Mouse (Mus musculus): ENCODE data around the gene Maml3.

Gene Maml3

DNA sequence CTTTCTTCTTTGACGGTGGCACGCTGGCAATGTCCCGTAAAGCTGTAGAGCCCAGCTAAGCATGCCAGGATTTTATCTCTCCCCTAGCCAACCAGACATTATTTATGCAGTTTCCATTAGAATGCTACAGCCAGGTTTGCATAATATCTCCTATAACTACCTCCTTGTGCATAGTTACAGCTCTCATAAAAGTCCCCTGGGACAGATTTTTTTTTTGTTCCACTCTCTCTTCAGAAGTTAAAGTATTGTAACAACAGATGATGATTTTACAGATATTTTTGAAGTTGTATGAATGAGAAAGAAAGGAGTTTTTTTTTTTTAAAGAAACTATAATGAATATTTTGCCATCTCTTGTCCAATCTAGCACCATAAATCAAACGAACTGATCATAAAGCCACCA lies 232.1 kb downstream of the Maml3 start:
- DNase-seq (ENCODE audit: low spot score): no peak

GRCm38 (mm10) chr3:51871346-51871745 lies 233.5 kb downstream of the Maml3 start:
- no peak for DNase-seq (ENCODE audit: low spot score)

DNA sequence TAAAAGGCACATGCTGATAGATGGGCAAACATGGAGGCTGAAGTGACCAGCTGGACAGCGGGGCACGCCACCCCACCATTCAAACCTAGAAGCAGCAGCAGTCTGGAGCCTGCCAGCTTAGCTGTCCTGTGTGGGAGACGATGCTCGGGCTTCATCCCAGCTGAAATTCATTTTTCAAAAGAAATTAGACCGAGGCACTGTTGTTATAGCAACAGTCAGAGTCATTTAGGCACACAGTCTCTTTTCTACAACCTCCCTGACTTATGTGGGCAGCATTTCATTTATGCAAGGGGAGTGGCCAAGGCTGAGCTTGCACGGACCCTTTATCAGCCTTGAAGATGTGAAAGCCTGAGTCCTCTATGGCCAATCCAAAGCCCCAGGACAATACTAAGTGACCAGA lies 234.9 kb downstream of the Maml3 start:
- no peak for DNase-seq (ENCODE audit: low spot score)

DNA sequence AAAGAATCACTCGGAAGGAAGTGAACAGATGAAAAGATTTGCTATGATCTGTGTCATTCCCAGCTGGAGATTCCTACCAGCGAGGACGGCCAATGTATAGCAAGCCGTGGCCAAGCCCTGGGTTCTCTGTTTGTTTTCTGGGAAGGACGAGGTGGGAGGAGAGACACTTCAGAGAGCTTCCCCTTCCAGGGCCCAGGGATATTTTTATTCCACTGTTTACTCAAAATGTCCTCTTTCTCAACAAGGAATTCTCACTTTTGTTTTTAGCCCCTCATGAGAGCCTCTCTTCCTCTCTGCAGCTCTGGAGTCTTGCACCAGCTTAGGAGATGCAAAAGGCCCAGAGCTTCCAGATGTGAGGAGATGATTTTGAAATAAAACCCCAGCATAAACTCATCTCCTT lies 236.0 kb downstream of the Maml3 start:
- no peak for DNase-seq (ENCODE audit: low spot score)

GRCm38 (mm10) chr3:51866446-51866845 lies 238.4 kb downstream of the Maml3 start:
- no peak for DNase-seq (ENCODE audit: low spot score)

DNA sequence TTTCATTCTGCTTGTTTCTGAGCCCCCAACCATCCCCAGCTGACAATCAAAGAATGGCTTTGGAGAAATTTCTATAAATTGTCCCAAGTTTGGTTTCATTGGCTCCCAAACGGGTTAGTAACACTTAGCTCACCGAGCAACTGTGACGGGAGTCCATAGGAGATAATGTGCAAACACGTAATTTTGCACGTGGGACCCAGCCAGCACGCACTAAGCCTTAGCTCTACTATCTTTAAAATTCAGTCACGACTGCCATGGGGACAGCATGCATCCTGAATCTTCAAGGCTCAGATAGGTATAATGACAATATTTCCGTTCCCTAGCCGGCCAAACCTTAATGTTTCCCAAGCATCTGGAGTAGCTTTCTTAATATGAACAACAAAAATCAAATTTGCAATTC lies 243.2 kb downstream of the Maml3 start:
- DNase-seq (ENCODE audit: low spot score): no peak

DNA sequence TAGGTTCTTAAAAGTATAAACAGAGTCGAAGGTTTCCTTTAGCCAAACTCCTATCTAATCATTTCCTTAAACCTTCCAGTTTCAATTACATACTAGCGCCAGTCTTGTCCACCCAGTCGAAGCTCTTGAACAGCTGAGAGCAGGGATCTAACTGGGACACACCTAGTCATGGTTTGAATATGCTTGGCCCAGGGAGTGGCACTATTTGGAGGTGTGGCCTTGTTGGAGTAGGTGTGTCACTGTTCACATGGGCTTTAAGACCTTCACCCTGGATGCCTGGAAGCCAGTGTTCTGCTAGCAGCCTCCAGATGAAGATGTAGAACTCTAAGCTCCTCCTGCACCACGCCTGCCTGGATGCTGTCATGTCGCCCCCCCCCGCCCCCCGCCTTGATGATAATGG lies 244.4 kb downstream of the Maml3 start:
- no peak for DNase-seq (ENCODE audit: low spot score)

DNA sequence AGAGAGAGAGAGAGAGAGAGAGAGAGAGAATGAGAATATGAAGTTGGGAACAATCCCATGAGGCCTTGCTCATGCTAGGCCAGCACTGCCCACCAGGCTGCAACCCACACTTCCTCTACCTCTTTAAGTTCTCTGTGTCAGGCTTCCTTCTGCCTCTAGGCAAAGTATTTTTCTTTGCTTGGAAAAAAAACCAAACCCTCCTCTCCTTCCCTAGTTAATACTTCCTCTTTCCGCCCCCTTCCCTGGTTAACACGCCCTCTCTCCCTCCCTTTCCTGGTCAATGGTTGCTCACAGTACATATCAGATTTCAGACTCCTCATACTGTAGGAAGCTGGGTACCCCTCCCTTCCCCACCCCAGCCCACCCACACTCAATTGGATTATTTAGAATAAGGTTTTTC lies 245.7 kb downstream of the Maml3 start:
- no peak for DNase-seq (ENCODE audit: low spot score)

GRCm38 (mm10) chr3:51854152-51854551 lies 250.7 kb downstream of the Maml3 start:
- DNase-seq (ENCODE audit: low spot score): no peak

DNA sequence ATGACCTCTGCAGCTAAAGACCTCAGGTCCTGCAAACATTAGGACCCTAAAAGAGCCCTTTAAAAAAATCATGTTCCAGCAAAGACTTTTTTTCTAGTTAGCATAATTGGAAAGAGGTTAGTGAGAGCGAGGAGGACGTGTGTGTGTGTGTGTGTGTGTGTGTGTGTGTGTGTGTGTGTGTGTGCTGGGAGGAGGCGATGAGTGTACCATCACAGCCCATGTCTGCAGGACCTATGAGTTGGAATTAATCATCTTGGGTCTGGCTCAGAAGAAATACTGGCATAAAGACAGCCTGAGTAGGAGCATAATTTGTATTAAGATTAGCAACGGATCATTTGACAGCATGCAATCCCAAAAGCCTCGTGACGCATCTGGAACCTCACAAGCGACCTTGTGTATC lies 251.3 kb downstream of the Maml3 start:
- DNase-seq (ENCODE audit: low spot score): no peak

- no peak for DNase-seq (ENCODE audit: low spot score)
Measured at GRCm38 (mm10) chr3:51852692-51853091, 252.2 kb downstream of the Maml3 start.

- no peak for DNase-seq (ENCODE audit: low spot score)
Measured at GRCm38 (mm10) chr3:51851596-51851995, 253.3 kb downstream of the Maml3 start.

DNA sequence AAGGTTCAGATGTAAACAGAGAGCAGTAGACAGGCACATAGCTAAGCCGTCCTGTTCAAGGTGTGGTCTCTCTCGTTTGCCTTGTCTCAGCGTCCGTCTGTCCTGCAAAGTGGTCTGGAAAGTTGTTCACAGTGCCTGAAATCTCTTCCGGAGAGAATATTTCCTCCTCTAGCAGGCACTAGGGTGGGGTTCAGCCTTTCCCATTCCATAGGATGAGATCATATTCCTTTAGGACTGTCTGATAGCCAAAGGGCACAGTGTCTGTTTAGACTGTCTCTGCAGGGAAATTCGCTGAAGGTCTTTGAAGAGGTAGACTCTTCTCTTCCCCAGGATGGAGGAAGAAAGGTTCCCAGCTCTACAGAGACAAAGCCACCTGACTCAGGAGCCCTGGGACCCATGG lies 255.4 kb downstream of the Maml3 start:
- DNase-seq (ENCODE audit: low spot score): no peak

- DNase-seq (ENCODE audit: low spot score): no peak
Measured at GRCm38 (mm10) chr3:51847262-51847661, 257.6 kb downstream of the Maml3 start.

- no peak for DNase-seq (ENCODE audit: low spot score)
Measured at GRCm38 (mm10) chr3:51844255-51844654, 260.6 kb downstream of the Maml3 start.

DNA sequence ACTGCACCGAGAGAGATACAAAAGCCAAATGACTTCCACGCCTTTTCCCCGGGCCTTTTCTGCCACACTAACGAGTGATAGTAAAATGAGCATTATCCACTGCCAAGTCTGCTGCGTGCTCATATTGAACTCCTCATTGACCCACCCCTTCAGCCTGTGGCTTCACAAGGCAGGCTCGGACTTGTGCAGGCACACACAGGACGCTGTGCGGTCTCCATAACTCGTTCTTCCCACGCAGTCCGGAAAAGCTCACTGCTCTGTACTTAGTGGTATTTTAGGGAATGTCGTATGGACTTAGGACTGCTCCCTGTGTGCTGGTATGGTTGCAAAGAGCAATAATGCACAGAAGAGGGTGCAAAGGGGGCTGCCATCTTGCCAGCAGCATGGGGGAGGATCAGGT lies 262.7 kb downstream of the Maml3 start:
- no peak for DNase-seq (ENCODE audit: low spot score)

DNA sequence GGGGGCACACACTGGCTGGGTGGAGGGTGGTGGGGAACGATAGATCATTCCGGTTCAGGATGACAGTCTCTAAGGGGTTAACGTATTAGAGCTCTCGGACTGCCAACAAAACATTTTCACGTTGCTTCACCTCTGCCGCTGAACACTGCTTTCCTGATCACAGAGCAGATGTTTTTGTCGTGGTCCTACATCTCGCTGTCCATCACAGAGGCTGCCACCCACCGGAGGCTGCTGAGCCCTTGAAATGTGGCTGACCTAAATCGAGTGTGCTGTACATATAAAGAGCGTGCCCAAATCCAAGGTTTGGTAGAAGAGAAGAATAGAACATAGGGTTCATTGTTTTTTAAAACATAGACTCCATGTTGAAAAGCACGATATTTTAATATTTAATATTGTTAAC lies 263.3 kb downstream of the Maml3 start:
- no peak for DNase-seq (ENCODE audit: low spot score)

DNA sequence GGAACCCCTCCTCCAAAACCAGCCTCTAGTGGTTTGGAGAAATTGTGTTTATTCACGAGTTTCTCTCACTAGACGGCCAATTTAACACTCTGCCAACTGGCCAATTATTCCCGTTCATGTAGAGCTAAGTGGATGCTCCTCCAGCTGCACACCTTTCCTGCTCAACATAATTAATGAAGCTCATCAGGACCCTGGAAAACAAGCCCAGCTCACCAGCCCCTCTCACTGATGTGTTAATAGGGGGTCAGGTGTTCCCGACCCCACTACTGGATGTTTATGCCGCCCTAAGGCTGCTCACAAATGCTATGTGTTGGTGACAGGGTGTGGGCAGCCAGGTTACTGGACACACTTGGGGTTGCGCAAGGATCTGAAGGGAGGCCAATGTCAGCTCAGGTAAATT lies 263.7 kb downstream of the Maml3 start:
- no peak for DNase-seq (ENCODE audit: low spot score)

- DNase-seq (ENCODE audit: low spot score): no peak
Measured at GRCm38 (mm10) chr3:51840095-51840805, 264.6 kb downstream of the Maml3 start.

DNA sequence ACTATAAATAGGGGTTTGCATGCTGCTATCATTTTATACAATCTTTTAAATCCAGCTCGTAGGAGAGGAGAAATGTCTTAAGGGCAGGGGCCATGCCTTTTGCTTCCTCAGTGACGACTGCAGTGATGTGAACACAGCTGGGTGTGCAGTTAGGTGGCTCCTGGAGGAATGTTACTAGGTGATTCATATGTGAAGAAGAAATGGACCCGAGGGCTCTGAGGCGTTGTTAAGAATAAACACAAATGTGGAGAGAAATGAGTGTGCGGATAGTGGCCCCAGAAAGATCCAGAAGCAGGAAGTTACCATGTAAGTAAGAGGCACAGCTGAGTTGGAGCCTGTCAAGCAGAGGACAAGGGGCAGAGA lies 265.5 kb downstream of the Maml3 start:
- DNase-seq (ENCODE audit: low spot score): no peak

DNA sequence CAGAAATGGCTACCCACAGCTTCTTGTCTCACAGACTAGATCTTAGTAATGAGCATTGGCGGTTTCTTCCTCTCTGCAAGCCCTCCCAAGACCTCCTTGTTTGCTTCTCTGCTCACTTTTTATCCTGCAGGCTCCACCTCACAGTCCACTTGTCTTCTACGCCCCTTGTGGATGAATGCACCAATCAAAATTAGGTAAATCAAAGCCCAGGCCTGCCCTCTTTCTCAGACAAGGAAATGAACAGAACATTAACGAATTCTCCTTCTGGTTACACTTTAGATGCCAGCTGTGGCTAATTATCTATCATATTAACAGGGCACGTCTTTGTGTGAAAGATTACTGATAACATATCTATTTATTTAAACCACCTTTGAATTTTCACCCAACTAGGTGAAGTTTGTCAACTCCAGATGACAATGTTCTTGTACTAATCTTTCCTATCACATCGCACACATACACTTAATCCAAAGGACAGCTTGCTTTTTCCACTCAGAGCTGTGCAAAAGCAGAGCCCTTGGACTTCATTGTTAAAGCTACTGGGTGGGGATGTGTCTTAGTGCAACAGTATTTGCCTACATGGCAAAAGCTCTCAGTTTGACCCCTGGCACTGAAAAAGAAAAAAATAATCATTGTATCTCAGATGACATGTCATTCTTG lies 266.1 kb downstream of the Maml3 start:
- no peak for DNase-seq (ENCODE audit: low spot score)

GRCm38 (mm10) chr3:51832985-51833384 lies 271.9 kb downstream of the Maml3 start:
- DNase-seq (ENCODE audit: low spot score): no peak

GRCm38 (mm10) chr3:51830821-51831429 lies 274.0 kb downstream of the Maml3 start:
- no peak for DNase-seq (ENCODE audit: low spot score)

- no peak for DNase-seq (ENCODE audit: low spot score)
Measured at GRCm38 (mm10) chr3:51825530-51825929, 279.3 kb downstream of the Maml3 start.
